Mouse (Mus musculus): ENCODE results near the gene Lrrc28.

- TF ChIP-seq POLR2AphosphoS5 (IDR thresholded peaks at IDR 0.05; ENCODE audit: insufficient replicate concordance, low read depth, low read length), result no peak
- TF ChIP-seq CTCF (IDR thresholded peaks at IDR 0.05; ENCODE audit: low read depth, low read length), result no peak
Measured at GRCm38 (mm10) chr7:67678878-67679499, 33.9 kb upstream of the Lrrc28 start.
